Mouse (Mus musculus): ENCODE data around the gene Fam155a. TPM values are rescaled to one million over a fixed set of nuclear protein-coding genes. Genes with fewer than 3 reads are reported as not detected.
"Not testable (repeated sequence)": the region's sequence is repeated elsewhere in the genome, so short reads cannot be mapped to it uniquely, and the experiment has no call there.

The Fam155a gene
- polyA plus RNA-seq, 1 experiment = 0.34 TPM

- not testable (repeated sequence) for DNase-seq (ENCODE audit: low spot score)
These were observed 110.9 kb downstream of the Fam155a start for GRCm38 (mm10) chr8:9660014-9660413.

DNA sequence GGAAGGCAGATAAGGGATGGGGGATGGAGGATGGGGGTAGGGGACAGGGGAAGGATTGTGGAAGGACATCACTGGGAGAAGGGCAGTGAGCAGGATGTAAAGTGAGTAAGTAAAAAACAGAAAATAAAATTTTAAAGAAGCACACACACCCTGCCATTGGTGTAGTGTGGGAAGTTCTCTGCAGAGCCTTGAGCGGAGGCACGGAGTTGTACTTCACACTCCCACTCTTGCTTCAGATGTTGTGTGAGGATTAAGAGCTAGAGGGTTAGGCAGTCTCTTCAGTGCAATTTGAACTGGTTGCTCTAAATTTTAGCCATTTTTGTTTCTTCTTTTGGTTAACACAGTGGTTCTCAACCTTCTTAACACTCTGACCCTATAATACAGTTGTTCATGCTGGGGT, 114.1 kb downstream of the Fam155a start:
- no peak for DNase-seq (ENCODE audit: low spot score)

- no peak for DNase-seq (ENCODE audit: low spot score)
These were observed 116.1 kb downstream of the Fam155a start for GRCm38 (mm10) chr8:9654826-9655225.

DNA sequence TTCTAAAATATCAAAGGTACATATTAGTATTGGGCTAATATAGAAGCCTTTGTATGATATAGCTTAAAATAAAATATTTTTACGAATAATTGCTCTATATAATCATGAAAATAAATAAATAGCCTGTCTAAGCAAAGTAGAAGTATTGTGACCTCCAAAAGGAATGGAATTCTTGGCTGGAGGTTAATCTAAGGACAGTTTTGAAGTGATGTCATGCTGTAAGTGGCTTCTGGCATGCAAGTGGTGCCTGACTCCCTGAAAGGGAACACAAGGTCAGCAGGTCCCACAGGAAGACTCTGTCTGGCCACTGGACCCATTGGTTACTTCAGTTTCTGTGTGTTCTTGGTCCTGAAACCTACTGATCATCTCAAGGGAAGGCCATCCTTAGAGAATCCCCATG, 117.3 kb downstream of the Fam155a start:
- no peak for DNase-seq (ENCODE audit: low spot score)

- DNase-seq (ENCODE audit: low spot score) = no peak
These were observed 132.8 kb downstream of the Fam155a start for GRCm38 (mm10) chr8:9638162-9638561.

DNA sequence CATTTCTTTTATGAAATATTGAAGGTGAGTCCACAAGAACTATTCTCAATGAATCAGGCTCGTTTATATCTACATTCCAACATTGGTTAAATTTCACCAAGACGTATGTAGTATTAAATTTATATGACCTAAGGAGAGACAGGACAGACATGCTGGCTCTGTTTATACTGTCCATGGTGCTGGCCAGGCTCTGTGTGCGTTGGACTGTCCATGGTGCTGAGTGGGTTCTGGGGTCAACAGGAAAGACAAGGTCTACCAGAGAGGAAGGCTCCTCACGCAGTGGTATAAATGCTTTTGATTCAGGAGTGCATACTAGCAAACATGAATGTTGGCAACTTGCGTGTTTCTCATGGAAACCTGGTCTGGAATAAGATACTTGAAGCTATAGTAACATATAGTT, 135.7 kb downstream of the Fam155a start:
- no peak for DNase-seq (ENCODE audit: low spot score)

DNA sequence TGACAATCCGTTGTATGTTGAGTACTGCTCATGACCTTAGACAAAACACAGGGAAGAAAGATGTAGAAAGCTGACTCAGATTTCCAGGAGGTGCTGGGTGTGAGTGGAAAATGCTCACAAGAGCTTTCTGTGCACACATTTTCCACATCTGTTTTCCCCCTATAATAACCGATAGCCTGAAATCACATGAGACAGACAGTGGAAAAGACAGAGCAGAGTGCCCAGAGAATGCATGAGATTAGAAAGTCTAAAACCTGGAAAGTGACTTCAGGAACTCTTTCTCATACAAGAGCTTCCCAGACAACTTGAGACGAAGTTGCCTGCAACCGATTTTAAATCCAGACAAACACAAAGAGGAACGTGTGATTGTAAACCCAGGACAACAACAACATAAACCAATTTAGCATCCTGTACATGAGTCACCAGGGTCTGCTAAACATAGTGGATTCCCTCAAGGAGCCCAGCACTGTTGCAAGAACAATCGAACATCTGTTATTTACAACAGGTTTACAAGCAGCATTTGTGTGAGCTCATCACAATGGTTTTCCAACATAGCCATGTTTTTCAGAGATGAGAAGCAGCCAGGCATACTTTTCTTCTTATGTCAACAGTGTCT, 163.8 kb downstream of the Fam155a start:
- DNase-seq (ENCODE audit: low spot score) = no peak

- DNase-seq (ENCODE audit: low spot score) = no peak
These were observed 175.0 kb downstream of the Fam155a start for GRCm38 (mm10) chr8:9596003-9596402.

- DNase-seq (ENCODE audit: low spot score) = no peak
These were observed 189.1 kb downstream of the Fam155a start for GRCm38 (mm10) chr8:9581836-9582235.

- no peak for DNase-seq (ENCODE audit: low spot score)
These were observed 190.8 kb downstream of the Fam155a start for GRCm38 (mm10) chr8:9580192-9580591.

DNA sequence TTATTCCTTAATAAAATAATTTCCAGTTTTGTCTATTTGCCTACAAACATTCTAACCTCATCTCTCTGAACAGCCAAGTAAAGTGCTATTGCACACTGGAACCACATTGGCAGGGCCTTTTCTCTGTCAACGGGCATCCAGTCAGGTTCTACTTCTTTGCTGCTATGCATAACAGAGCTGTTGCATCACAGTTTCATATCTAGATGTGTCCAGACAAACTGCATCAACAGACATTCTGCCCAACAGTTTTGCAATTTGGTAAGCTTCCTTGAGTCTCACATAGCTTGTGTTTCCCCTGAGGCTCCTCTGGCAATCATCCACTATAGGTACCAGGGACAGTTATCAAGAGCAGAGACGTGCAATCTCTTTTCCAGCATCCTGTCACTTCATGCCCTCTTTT, 199.0 kb downstream of the Fam155a start:
- DNase-seq (ENCODE audit: low spot score) = no peak

DNA sequence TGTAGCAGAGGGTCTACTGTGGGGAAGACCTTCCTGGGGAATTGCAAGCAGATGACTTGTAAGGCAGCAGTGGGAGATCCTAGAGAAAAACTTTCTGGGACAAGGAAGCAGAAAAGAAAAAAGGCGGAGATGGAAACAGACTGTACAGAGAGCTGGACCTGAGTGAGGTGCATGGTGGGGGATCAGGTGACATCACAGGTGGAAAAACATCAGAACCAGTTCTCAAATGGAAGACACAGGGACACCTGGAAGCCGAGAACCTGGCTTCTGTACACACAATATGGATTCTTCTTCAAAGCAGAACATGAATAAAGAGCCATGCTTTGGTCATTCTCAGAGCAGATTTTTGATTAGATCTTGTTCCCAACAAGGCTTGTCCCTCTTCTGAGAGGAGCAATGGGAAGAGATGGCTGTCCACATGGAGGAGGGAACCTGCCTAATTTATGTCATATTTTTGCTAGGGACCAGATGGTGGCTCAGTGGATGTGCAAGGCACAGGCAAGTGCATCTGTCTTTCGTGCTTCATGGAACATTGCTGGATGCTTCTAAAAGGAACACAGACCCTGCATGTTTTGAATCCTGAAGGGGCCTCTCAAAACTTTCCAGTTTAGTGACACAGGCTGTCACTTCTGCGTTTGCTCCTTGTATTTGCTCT, 201.3 kb downstream of the Fam155a start:
- no peak for DNase-seq (ENCODE audit: low spot score)

DNA sequence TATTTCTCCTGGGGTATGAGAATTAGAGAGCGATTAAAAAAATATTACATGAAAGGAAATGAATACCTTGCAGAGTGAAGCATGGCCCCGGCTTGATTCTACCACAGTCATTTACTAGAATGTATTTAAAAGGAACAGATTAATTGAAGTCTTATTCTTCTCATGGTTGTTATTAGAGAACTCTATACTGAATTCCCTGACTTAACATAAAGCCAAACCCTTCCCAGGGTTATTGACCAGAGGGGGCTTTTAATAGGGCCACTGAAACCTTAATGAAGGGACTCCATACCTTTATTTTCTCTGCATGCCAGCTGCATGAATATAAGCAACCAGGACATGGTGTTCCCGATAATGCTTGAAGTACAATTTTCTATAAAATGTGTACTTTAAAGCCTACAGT, 221.8 kb downstream of the Fam155a start:
- DNase-seq (ENCODE audit: low spot score) = no peak

- no peak for DNase-seq (ENCODE audit: low spot score)
These were observed 223.4 kb downstream of the Fam155a start for GRCm38 (mm10) chr8:9547558-9547954.

GRCm38 (mm10) chr8:9546919-9547557, 223.9 kb downstream of the Fam155a start:
- DNase-seq (ENCODE audit: low spot score) = no peak

DNA sequence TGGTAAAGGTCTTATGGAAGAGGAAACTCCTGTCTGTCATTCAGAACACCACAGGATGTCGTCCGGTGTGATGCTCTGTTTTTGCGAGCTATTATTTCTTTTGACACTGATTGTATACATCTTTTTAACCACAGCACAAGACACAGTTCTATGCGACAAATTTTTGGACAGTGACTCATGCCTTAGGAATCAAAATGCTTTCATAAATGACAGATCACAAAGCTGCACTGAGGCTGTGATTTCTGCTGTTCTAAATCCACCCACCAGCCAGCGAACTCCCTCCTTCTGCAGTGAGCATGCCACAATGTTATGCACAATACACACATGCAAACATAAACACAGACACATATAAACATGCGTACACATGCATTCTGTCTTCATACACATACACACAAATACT, 224.5 kb downstream of the Fam155a start:
- no peak for DNase-seq (ENCODE audit: low spot score)

DNA sequence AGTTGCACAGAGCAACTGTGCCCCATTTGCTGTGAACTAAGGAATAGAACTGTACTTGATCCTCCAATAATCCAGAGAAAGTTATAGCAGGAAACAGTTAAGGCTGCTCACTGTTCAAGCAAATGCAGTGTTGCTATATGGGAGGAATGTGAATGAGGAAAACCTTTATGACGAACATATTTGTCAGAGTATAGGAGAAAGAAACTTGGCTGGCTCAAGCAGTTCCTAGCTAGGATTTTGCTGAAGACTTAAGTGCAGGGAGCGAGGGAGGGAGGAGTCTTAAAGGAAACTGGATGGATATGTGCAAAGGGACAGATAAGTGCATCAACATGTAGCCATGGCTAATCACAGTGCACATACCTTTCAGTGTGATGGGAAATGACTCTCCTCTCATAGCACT, 225.3 kb downstream of the Fam155a start:
- no peak for DNase-seq (ENCODE audit: low spot score)

- DNase-seq (ENCODE audit: low spot score) = no peak
These were observed 235.1 kb downstream of the Fam155a start for GRCm38 (mm10) chr8:9535730-9536372.

DNA sequence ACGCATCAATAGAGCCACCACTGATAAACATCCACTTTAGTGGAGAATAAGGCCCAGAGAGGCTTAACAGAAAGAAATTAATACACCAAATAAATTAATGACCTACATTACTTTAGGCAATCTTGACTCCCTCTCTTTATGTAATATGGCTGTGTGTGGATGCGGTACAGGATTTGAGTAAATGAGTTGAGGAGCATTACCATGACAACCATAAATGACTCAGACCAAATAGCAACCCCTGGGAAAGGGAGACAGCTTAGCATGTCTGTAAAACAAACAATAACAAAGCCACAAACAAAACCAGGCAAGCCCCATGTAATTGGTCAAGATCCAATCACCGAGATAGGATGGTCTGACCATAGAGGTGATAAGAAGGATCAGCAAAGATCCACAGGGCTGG, 244.4 kb downstream of the Fam155a start:
- no peak for DNase-seq (ENCODE audit: low spot score)

GRCm38 (mm10) chr8:9521577-9521976, 249.4 kb downstream of the Fam155a start:
- no peak for DNase-seq (ENCODE audit: low spot score)

DNA sequence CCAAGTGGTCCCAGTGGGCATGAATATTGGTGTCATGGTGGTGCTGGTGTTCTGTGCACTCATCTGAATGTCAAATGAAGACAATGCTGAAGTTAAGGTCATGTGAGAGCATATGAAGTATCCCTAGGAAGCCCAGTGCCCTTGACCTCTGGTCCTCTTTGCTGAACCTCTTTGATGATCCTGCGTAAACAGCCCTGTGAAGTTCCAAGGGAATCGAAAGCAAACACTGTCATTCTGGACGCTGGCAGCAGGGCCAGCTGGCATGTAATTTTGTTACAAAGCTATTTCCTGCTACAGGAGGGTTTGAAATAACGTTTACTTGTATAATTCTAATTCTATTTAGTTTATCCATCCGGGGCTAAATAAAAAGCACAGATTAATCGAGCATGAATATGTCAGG, 270.2 kb downstream of the Fam155a start:
- DNase-seq (ENCODE audit: low spot score) = no peak

DNA sequence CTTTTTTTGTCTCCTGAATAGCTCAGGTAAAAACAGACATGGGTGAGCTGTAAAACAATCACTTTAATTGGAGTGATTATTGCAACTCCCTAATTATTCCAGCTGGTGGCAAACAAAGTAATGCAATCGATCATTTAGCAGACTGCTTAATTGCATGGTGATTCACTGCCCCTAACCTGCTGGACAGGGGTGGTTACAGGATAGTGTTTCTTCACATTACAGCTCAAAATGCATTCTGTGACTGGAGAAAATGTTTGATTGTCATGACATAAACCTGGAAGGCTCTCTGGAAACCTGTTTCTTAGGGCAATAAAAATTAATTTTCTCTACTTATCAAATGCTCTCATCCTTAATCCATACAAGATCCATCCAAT, 276.7 kb downstream of the Fam155a start:
- no peak for DNase-seq (ENCODE audit: low spot score)

Data from urinary bladder, adult 2 months (tissue).